Mouse (Mus musculus) macrophage (primary cell): ENCODE measurements around the gene Sox9. TPM values are rescaled to one million over a fixed set of nuclear protein-coding genes. Genes with fewer than 3 reads are reported as not detected.

Source experiments
- H3K27ac ChIP-seq: fragments of 350-480 bp; formaldehyde crosslinking; 2 replicates; pipeline ENCODE4 v1.9.0; 2021
- H3K36me3 ChIP-seq: fragments of 350-480 bp; formaldehyde crosslinking; 2 replicates; pipeline ENCODE4 v1.9.0; 2021; ENCODE audit errors: inconsistent target
- H3K4me3 ChIP-seq: fragments of 350-480 bp; formaldehyde crosslinking; 2 replicates; pipeline ENCODE4 v1.9.0; 2021; ENCODE audit errors: inconsistent target
- H3K79me2 ChIP-seq: fragments of 350-480 bp; formaldehyde crosslinking; 2 replicates; pipeline ENCODE4 v1.9.0; 2021; ENCODE audit errors: inconsistent target
- WGBS: methylation state at CpG from one replicate; pipeline ENCODE4 v1.1.7; 2026; ENCODE audit warnings: inconsistent platforms; ENCODE audit not compliant: missing documents; 5-methylcytosine and 5-hydroxymethylcytosine counted together
- polyA plus RNA-seq: library from polyadenylated mRNA; stranded (reverse); fragments of 250-400 nt; gene quantifications from 3 replicates; pipeline ENCODE4 v1.2.4, GENCODE M21; 2018; ENCODE audit warnings: inconsistent platforms

Sox9 gene
- polyA plus RNA-seq, 1 experiment from 2014 or later, result not detected

GRCm38 (mm10) chr11:112783401-112784346 is 1.6 kb downstream of the Sox9 start:
- H3K79me2 ChIP-seq, result no peaks in the 10 kb centered on the region
- H3K27ac ChIP-seq, result no peak overlapping the region
- H3K36me3 ChIP-seq, result no peaks in the 10 kb centered on the region
- 5% methylated on average over 39 of the region's 42 CpGs for WGBS
- H3K4me3 ChIP-seq, result no peak overlapping the region

- no peaks in the 10 kb centered on the region for H3K36me3 ChIP-seq
- H3K27ac ChIP-seq, result no peak overlapping the region
- 9% methylated on average over 26 of the region's 30 CpGs for WGBS
- H3K4me3 ChIP-seq, result no peak overlapping the region
- H3K79me2 ChIP-seq, result no peaks in the 10 kb centered on the region
Measured at GRCm38 (mm10) chr11:112784347-112784902, 2.4 kb downstream of the Sox9 start.

- H3K79me2 ChIP-seq, result no peaks in the 10 kb centered on the region
- no peaks in the 10 kb centered on the region for H3K36me3 ChIP-seq
- WGBS, result 4% methylated on average over 34 of the region's 34 CpGs
- H3K27ac ChIP-seq, result no peak overlapping the region
- no peak overlapping the region for H3K4me3 ChIP-seq
Measured at GRCm38 (mm10) chr11:112784903-112785381, 2.9 kb downstream of the Sox9 start.

- no peaks in the 10 kb centered on the region for H3K79me2 ChIP-seq
- 30% methylated on average over 8 of the region's 8 CpGs for WGBS
- no peaks in the 10 kb centered on the region for H3K36me3 ChIP-seq
- H3K4me3 ChIP-seq, result no peak overlapping the region
- H3K27ac ChIP-seq, result no peak overlapping the region
Measured at GRCm38 (mm10) chr11:112785581-112785980, 3.6 kb downstream of the Sox9 start.

- 52% methylated on average over 4 of the region's 4 CpGs for WGBS
- H3K27ac ChIP-seq, result no peak overlapping the region
- H3K4me3 ChIP-seq, result no peak overlapping the region
- H3K36me3 ChIP-seq, result no peaks in the 10 kb centered on the region
- no peaks in the 10 kb centered on the region for H3K79me2 ChIP-seq
Measured at GRCm38 (mm10) chr11:112786427-112786826, 4.4 kb downstream of the Sox9 start.

GRCm38 (mm10) chr11:112788296-112788695 is 6.3 kb downstream of the Sox9 start:
- Histone ChIP-seq H3K36me3 (no peaks in the 10 kb centered on the region), H3K27ac (no peak overlapping the region), H3K4me3 (no peak overlapping the region), H3K79me2 (no peaks in the 10 kb centered on the region)
- 22% methylated on average over 13 of the region's 13 CpGs for WGBS

GRCm38 (mm10) chr11:112796379-112796778 is 14.4 kb downstream of the Sox9 start:
- 74% methylated on average over 5 of the region's 5 CpGs for WGBS
- no peak overlapping the region for H3K4me3 ChIP-seq
- no peaks in the 10 kb centered on the region for H3K36me3 ChIP-seq
- H3K27ac ChIP-seq, result no peak overlapping the region
- H3K79me2 ChIP-seq, result no peaks in the 10 kb centered on the region

GRCm38 (mm10) chr11:112798831-112799382 is 16.9 kb downstream of the Sox9 start:
- no peak overlapping the region for H3K4me3 ChIP-seq
- WGBS, result 58% methylated on average over 13 of the region's 13 CpGs
- no peaks in the 10 kb centered on the region for H3K36me3 ChIP-seq
- H3K79me2 ChIP-seq, result no peaks in the 10 kb centered on the region
- no peak overlapping the region for H3K27ac ChIP-seq

GRCm38 (mm10) chr11:112801189-112801818 is 19.3 kb downstream of the Sox9 start:
- Histone ChIP-seq H3K27ac (no peak overlapping the region), H3K79me2 (no peaks in the 10 kb centered on the region), H3K36me3 (no peaks in the 10 kb centered on the region), H3K4me3 (no peak overlapping the region)
- 42% methylated on average over 4 of the region's 4 CpGs for WGBS

- 82% methylated on average over 8 of the region's 8 CpGs for WGBS
Measured at GRCm38 (mm10) chr11:112807838-112808506, 25.9 kb downstream of the Sox9 start.

GRCm38 (mm10) chr11:112810447-112811151 is 28.6 kb downstream of the Sox9 start:
- Histone ChIP-seq H3K27ac (no peak overlapping the region), H3K36me3 (no peaks in the 10 kb centered on the region)
- WGBS, result 9% methylated on average over 12 of the region's 17 CpGs

More at GRCm38 (mm10) chr11:112807838-112808506, 25.9 kb downstream of the Sox9 start:
- Histone ChIP-seq H3K4me3 (no peak overlapping the region), H3K27ac (no peak overlapping the region), H3K79me2 (no peaks in the 10 kb centered on the region), H3K36me3 (no peaks in the 10 kb centered on the region)

GRCm38 (mm10) chr11:112811152-112811871 is 29.3 kb downstream of the Sox9 start:
- WGBS, result 13% methylated on average over 18 of the region's 19 CpGs
- H3K36me3 ChIP-seq, result no peaks in the 10 kb centered on the region

More at GRCm38 (mm10) chr11:112810447-112811151, 28.6 kb downstream of the Sox9 start:
- no peak overlapping the region for H3K4me3 ChIP-seq
- H3K79me2 ChIP-seq, result no peaks in the 10 kb centered on the region

More at GRCm38 (mm10) chr11:112811152-112811871, 29.3 kb downstream of the Sox9 start:
- H3K79me2 ChIP-seq, result no peaks in the 10 kb centered on the region
- H3K4me3 ChIP-seq, result no peak overlapping the region
- no peak overlapping the region for H3K27ac ChIP-seq
